Mouse (Mus musculus) inflammation-experienced regulatory T-cells (primary cell): Measurements from ENCODE around the gene Gm10799. TPM values are rescaled to one million over a fixed set of nuclear protein-coding genes. Genes with fewer than 3 reads are reported as not detected.

Experiments used
- polyA plus RNA-seq, 2 experiments: library from polyadenylated mRNA; unstranded; fragments of 100-300 nt; shearing (Covaris generic); gene quantifications; one replicate each; pipeline ENCODE4 v1.2.1; 2017

Gene Gm10799
- polyA plus RNA-seq = not detected

GRCm38 (mm10) chr2:104068450-104068849 lies at the start of gene Gm10799:
Gene Gm10799, minus strand, starts transcription at chr2:104068550.

GRCm38 (mm10) chr2:104095741-104096213 lies 27.4 kb upstream of the Gm10799 start, which contains the start of gene Cd59a:
Gene Cd59a, plus strand, starts transcription at chr2:104095801.

GRCm38 (mm10) chr2:104069704-104070185 lies 1.4 kb upstream of the Gm10799 start, which contains the start of gene Cd59b:
Gene Cd59b, plus strand, starts transcription at chr2:104069849.

GRCm38 (mm10) chr2:104065526-104065925 lies 2.8 kb downstream of the Gm10799 start, which contains the start of gene Gm10912:
Gene Gm10912, plus strand, starts transcription at chr2:104065826.

GRCm38 (mm10) chr2:104028139-104028723 lies 40.1 kb downstream of the Gm10799 start, which contains the start of gene 4931422A03Rik:
Gene 4931422A03Rik, minus strand, starts transcription at chr2:104028361.

GRCm38 (mm10) chr2:104027458-104028138 lies 40.8 kb downstream of the Gm10799 start, which contains the start of gene Fbxo3:
Gene Fbxo3, plus strand, starts transcription at chr2:104027721.

Other genes with a start within 250 kb of the Gm10799 start
- 1 to 10 TPM; 2.6 to 5.3 TPM for gene Lmo2, start 110.6 kb downstream of the Gm10799 start, polyA plus RNA-seq
- 10 to 100 TPM; 39.4 to 50.5 TPM for gene Fbxo3, start 40.8 kb downstream of the Gm10799 start, polyA plus RNA-seq
- gene 4931422A03Rik, start 40.2 kb downstream of the Gm10799 start, polyA plus RNA-seq = 1 to 10 TPM; 3.9 to 4.0 TPM
- gene Gm10912, start 2.7 kb downstream of the Gm10799 start, polyA plus RNA-seq = under 1 TPM; 0.18 to 0.61 TPM
- under 1 TPM; 0.39 to 0.92 TPM for gene Cd59b, start 1.3 kb upstream of the Gm10799 start, polyA plus RNA-seq
- 1 to 10 TPM in 1 of 2 experiments, under 1 TPM in 1; 0.40 to 1.3 TPM for gene Cd59a, start 27.3 kb upstream of the Gm10799 start, polyA plus RNA-seq
- gene A930018P22Rik, start 54.2 kb upstream of the Gm10799 start, polyA plus RNA-seq = not detected